Mouse (Mus musculus) thymus, postnatal 25 days (tissue): ENCODE measurements around the gene 4933430I17Rik.
"Not testable (repeated sequence)": the region's sequence is repeated elsewhere in the genome, so short reads cannot be mapped to it uniquely, and the experiment has no call there.

ENCODE experiments used
- DNase-seq: peaks from one replicate; pipeline ENCODE4 v3.0.0; 2022

The 4933430I17Rik gene

GRCm38 (mm10) chr4:62524651-62525488 lies at the start of gene 4933430I17Rik, which contains the start of gene Pole3:
4933430I17Rik (plus strand) TSS chr4:62525369.
Pole3 (minus strand) TSS chr4:62525068.
- peak; percentile 93 for DNase-seq

- DNase-seq = peak; percentile 42
These were observed 49.4 kb upstream of the 4933430I17Rik start for GRCm38 (mm10) chr4:62475793-62476192.

GRCm38 (mm10) chr4:62477542-62478244 lies 47.5 kb upstream of the 4933430I17Rik start:
- no peak for DNase-seq

GRCm38 (mm10) chr4:62479593-62479936 lies 45.6 kb upstream of the 4933430I17Rik start:
- DNase-seq = not testable (repeated sequence)

- DNase-seq = peak; percentile 62
These were observed 45.0 kb upstream of the 4933430I17Rik start, which contains the start of gene Bspry for GRCm38 (mm10) chr4:62479937-62480708. Bspry (plus strand) TSS chr4:62480053.

- DNase-seq = no peak
These were observed 44.2 kb upstream of the 4933430I17Rik start for GRCm38 (mm10) chr4:62480709-62481605.

- DNase-seq = peak; percentile 20
These were observed 40.2 kb upstream of the 4933430I17Rik start for GRCm38 (mm10) chr4:62484928-62485327.

GRCm38 (mm10) chr4:62485450-62486161 lies 39.6 kb upstream of the 4933430I17Rik start:
- DNase-seq = no peak

GRCm38 (mm10) chr4:62486162-62486696 lies 38.9 kb upstream of the 4933430I17Rik start:
- no peak for DNase-seq

GRCm38 (mm10) chr4:62487172-62487571 lies 38.0 kb upstream of the 4933430I17Rik start:
- no peak for DNase-seq

GRCm38 (mm10) chr4:62487914-62488313 lies 37.3 kb upstream of the 4933430I17Rik start:
- no peak for DNase-seq

GRCm38 (mm10) chr4:62492682-62493081 lies 32.5 kb upstream of the 4933430I17Rik start:
- DNase-seq = no peak

GRCm38 (mm10) chr4:62494230-62494629 lies 30.9 kb upstream of the 4933430I17Rik start:
- no peak for DNase-seq

GRCm38 (mm10) chr4:62495946-62496345 lies 29.2 kb upstream of the 4933430I17Rik start:
- no peak for DNase-seq

GRCm38 (mm10) chr4:62496815-62497214 lies 28.4 kb upstream of the 4933430I17Rik start:
- no peak for DNase-seq

- DNase-seq = no peak
These were observed 24.4 kb upstream of the 4933430I17Rik start for GRCm38 (mm10) chr4:62500799-62501198.

GRCm38 (mm10) chr4:62501534-62501933 lies 23.6 kb upstream of the 4933430I17Rik start:
- no peak for DNase-seq

- DNase-seq = peak; percentile 86
These were observed 23.0 kb upstream of the 4933430I17Rik start for GRCm38 (mm10) chr4:62501964-62502732.

- DNase-seq = no peak
These were observed 22.2 kb upstream of the 4933430I17Rik start for GRCm38 (mm10) chr4:62502969-62503368.

GRCm38 (mm10) chr4:62503374-62503970 lies 21.7 kb upstream of the 4933430I17Rik start, which contains the start of gene Hdhd3:
Hdhd3 (minus strand) TSS chr4:62503467.
- no peak for DNase-seq
